Mouse (Mus musculus) spleen, postnatal 10 days (tissue): ENCODE results near the gene Efna2.

ENCODE experiments used
- DNase-seq, 2 experiments: peaks; one replicate each; pipeline ENCODE4 v3.0.0; 2021 to 2022; ENCODE audit warnings: low spot score in 2 of 2

Gene Efna2

GRCm38 (mm10) chr10:80141786-80142529 is 37.3 kb upstream of the Efna2 start:
- DNase-seq: peak; percentile 84 to 96

GRCm38 (mm10) chr10:80142530-80142925 is 36.8 kb upstream of the Efna2 start:
- DNase-seq: no peak

- no peak for DNase-seq
These were observed 35.6 kb upstream of the Efna2 start for GRCm38 (mm10) chr10:80143664-80144063.

- no peak for DNase-seq
These were observed 35.1 kb upstream of the Efna2 start for GRCm38 (mm10) chr10:80144159-80144558.

- DNase-seq: peak; percentile 77 to 86
These were observed 34.1 kb upstream of the Efna2 start for GRCm38 (mm10) chr10:80144864-80145838.

- peak in 1 of 2 experiments; percentile 77 for DNase-seq
These were observed 33.4 kb upstream of the Efna2 start for GRCm38 (mm10) chr10:80145896-80146295.

GRCm38 (mm10) chr10:80146568-80147011 is 32.7 kb upstream of the Efna2 start:
- peak; percentile 32 to 53 for DNase-seq

- peak in 1 of 2 experiments; percentile 42 for DNase-seq
These were observed 32.0 kb upstream of the Efna2 start for GRCm38 (mm10) chr10:80147146-80147718.

- peak; percentile 71 to 74 for DNase-seq
These were observed 31.3 kb upstream of the Efna2 start, which contains the start of gene Midn for GRCm38 (mm10) chr10:80147719-80148601. Midn (plus strand) TSS chr10:80148272.

- peak; percentile 93 to 96 for DNase-seq
These were observed 30.5 kb upstream of the Efna2 start for GRCm38 (mm10) chr10:80148610-80149290.

GRCm38 (mm10) chr10:80149291-80150225 is 29.7 kb upstream of the Efna2 start:
- DNase-seq: peak; percentile 86 to 94

- DNase-seq: peak; percentile 71 to 73
These were observed 28.8 kb upstream of the Efna2 start for GRCm38 (mm10) chr10:80150226-80151210.

GRCm38 (mm10) chr10:80151211-80152034 is 27.9 kb upstream of the Efna2 start:
- DNase-seq: peak; percentile 63 to 73

- peak; percentile 47 to 53 for DNase-seq
These were observed 27.0 kb upstream of the Efna2 start for GRCm38 (mm10) chr10:80152071-80152872.

- DNase-seq: peak in 1 of 2 experiments; percentile 57
These were observed 26.4 kb upstream of the Efna2 start for GRCm38 (mm10) chr10:80152873-80153260.

- no peak for DNase-seq
These were observed 25.6 kb upstream of the Efna2 start for GRCm38 (mm10) chr10:80153713-80154112.
